Mouse (Mus musculus) heart, adult 9 months (tissue): ENCODE measurements around the gene Cldn24.
"Not testable (repeated sequence)": the region's sequence is repeated elsewhere in the genome, so short reads cannot be mapped to it uniquely, and the experiment has no call there.

Experiments
- DNase-seq, 2 experiments: peaks; one replicate each; pipeline ENCODE4 v3.0.0; 2022; ENCODE audit warnings: low spot score in 2 of 2

The Cldn24 gene

DNA sequence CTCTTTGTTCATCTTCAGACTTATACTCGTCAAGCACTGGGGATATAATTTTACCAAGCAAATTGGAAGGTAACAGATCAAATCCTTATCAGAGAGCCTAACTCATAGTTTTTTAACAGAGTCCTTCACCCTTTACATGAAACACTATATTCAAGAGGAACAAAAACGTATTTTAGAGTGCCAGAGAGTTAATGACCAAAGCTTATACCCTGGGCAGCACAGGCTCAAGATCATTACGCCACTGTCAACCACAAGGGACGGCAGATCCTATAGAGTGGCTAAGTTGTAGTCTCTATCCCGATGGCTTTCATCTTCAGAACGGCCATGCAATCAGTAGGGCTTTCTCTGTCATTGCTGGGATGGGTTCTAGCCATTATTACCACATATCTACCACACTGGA is at the start of gene Cldn24:
Gene Cldn24 (plus strand): TSS at position 301 of the 400 bp plus-strand sequence.
- no peak for DNase-seq

DNA sequence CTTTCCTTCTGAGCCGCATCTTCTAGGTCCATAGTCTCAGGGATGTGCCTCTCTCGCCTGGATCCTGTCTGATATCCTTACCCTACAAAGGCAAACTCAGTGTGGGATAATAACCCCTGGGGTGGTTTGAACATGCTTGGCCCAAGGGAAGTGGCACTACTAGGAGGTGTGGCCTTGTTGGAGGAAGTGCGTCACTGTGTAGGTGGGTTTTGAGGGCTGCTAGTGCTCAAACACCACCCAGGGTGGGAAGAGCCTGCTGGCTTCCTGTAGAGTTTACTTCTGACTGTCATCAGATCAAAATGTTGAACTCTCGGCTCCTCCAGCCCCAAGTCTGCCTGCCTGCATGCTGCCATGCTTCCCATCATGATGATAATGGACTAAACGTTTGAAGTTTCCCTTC is 49.0 kb upstream of the Cldn24 start:
- DNase-seq, result no peak

DNA sequence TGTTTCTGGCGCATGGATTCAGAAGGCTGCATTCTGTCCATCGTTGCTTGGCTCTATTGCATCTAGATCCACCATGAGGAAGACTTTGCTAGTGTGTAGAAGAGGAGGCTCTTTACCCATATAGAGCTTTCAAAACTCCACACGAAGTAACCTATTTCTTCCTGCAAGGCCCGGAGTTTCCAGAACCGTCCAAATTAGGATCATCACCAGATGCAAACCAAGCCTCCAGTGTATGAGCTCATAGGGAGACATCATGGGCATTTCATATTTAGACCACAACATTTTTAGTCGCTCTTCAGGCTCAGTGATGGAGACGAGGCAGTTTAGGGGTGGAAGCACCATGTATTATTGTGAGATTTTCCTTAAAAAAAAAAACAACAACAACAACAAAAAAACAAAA is 44.5 kb upstream of the Cldn24 start:
- no peak for DNase-seq

DNA sequence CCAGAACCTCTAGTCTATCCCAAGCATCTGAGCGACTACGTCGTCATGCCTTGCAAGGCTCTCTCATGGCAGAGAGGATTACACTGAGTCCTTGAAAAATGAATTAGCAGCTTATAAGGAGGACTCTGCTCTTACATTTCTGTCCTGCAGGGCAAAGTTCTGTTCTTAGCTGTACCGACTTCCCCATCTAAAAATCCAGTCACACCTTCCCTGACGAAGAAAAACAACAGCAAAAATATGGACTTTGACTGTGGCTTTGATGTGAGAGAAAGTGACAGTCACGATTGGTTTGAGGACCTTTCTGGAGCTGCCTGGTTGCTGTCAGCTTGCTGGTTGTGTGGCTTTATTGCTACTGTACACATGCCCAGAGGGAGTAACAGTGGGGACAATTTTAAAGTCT is 42.4 kb upstream of the Cldn24 start:
- no peak for DNase-seq

DNA sequence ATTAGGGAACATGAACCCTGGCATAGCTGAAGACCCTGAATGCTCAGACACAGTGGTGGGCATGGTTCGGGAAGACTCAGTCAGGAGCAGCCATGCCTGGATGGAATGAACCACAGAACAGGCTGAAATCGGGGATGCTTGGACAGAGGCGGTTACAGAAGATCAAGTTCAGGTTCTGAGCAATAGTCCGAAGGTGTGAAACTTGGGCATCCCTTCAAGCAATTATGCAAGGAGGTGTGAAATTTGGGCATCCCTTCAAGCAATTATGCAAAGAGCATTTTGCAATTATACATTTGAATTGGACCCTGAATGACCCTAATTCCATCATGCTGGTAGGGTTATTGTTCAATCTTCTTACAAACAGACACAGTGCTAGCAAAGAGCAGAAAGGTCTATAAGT is 40.1 kb upstream of the Cldn24 start:
- DNase-seq, result no peak

DNA sequence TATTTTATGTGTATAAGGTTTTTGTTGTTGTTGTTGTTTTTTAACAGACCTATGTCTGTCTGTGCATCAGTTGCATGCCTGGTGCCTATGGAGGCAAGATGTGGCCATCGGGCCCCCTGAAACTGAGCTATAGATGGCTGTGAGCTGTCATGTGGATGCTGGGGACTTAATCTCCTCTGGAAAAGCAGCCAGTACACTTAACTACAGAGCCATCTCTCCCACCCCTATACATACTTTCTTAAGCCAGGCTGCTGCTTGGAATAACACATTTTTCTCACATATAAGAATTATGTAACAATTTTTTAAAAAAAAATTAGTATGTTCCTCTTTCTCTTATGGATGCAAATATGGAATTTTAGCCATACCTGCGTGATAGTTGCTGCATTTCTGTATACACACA is 38.4 kb upstream of the Cldn24 start:
- no peak for DNase-seq

DNA sequence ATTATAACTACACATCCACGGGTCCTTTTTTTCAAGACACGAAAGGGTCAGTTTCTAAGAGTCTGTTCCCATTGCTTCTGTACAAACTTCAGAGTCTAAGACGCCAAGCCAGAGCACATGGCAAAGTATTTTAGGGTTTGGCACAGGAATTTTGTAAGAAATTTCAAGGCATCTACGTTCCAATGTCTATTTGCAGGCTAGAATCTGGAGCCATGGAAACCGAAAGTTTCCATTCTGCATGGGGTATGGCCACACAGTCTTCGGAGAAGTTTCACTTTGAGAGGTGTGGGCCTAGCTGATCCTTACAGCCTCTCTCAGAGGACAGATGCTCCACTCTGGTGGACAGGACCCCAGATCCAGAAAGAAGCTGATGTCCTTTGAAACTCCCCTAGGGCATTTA is 38.0 kb upstream of the Cldn24 start:
- DNase-seq, result peak in 1 of 2 experiments; percentile 31

DNA sequence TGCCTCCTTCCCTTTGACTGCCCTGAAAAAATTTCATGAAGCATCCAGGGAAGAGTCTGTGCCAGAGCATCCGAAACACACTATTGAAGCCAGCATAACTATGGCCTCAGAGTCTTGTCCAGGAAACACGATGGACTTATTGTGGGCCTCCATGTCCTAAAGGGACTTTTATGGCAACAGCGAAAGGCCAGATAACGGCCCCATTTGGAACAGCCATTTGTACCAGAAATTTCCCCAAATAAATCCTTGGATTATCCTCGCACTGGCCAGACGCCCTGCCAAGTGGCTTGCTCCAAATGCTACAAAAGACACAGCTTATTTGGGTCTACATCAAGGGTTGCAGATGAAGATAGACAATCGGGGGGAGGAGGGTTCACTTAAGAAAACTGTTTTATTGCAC is 37.5 kb upstream of the Cldn24 start:
- DNase-seq, result peak; percentile 76 to 78

DNA sequence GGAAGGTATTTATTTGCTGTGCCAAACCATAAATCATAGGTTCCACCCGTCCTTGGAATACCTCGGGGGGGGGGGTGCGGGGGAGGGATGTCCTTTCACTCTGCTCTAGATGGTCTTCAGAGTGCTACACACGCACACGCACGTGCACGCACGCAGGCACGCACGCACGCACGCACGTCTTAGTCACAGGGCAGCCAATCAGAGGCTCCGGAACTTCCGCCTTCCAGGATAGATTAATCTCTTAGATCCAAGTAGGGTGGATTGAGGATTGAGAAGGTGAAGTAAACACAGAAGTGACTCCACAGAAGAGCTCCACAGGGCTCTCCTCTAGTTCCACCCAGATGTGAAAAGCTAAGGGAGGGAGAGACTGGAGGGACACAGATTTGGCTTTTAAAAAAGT is 35.6 kb upstream of the Cldn24 start:
- DNase-seq, result no peak

DNA sequence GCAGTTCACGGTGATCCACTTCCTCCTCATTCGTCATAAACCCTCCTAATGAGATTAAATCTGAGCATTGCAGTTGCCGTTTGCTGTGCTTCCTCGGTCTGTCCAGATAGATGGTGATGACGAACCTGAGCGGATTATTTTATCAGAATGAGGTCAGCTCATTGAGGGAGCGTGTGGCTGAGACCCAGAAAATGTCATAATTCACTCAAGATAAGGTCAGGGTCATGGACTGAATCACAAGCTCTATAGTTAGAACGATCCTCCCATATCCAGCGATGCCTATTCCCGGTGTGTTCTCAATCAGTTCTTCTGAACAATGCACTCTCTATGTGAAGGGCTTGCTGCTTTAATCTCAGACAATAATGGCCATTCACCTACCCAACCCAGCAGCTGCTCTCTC is 34.2 kb upstream of the Cldn24 start:
- peak; percentile 27 to 56 for DNase-seq

DNA sequence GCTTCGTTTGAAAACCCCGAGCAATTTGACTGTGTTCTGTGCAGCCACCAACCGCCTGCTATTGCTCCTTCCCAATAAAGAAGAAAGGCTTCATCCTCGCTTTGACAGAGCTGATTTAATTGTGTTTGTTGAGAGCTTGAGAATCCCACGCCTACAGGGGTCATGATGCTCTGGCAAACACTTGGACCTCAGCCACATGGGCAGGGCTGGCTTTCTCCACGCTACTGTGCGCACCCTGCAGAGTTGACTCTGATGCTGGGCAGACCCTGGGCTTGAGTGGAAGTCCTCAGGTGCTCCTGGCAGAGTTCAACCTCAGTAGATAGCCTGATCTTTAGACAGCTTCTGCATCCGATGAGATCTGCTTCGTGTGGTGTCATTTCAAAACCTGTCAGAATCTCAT is 30.0 kb upstream of the Cldn24 start:
- DNase-seq, result no peak

DNA sequence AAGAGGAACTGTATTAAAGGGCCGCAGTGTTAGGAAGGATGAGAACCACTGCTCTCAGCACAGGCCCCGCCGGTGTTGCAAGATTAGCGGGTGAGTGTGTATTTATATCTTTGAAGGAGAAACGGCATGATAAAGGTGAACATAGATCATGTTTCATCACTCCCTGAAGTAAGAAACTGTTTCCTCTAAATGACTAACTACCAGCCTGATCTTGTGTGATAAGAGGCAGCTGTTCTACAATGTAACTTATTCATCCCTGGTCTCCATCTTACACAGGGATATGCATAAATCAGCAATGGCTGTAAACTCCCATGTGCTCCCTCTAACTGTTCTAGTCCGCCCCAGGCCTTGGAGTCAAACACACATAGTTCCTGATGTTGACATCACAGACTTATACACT is 22.5 kb upstream of the Cldn24 start:
- no peak for DNase-seq

DNA sequence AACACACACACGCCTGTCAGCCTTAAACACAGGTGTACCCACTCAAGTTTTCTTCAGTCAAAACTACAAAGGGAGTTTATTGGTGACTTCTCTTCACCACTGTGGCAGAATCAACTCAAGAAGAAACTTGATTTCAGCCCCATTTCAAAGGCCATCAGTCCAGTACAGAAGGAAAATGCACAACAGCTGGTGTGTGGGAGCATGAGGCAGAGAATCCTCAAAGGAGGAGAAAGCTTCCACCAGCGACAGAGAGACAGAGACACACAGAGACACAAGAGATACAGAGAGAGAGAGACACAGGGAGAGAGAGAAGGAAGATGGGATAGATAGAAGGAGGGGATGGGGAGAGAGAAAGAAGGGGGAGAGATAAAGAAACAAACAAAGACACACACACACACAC is 19.6 kb upstream of the Cldn24 start:
- DNase-seq, result no peak

DNA sequence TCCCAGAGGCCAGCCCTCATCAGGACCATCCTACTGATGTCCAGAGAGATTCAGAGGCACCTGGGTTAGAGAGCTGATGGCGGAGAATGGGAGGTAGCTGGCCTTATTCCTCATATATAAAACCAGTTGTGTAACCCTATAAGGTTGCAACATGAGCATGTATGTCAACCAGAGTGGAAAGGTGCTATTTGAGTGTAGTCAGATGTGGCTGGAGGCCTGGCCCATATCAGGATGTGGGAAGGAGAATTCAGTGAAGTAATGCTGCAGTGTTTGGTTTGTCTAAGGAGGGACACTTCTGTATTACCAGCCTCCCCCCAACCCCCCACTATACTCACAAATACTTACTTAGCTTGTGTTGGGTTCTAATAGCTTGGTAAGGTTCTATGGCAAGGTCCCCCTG is 17.7 kb upstream of the Cldn24 start:
- no peak for DNase-seq

DNA sequence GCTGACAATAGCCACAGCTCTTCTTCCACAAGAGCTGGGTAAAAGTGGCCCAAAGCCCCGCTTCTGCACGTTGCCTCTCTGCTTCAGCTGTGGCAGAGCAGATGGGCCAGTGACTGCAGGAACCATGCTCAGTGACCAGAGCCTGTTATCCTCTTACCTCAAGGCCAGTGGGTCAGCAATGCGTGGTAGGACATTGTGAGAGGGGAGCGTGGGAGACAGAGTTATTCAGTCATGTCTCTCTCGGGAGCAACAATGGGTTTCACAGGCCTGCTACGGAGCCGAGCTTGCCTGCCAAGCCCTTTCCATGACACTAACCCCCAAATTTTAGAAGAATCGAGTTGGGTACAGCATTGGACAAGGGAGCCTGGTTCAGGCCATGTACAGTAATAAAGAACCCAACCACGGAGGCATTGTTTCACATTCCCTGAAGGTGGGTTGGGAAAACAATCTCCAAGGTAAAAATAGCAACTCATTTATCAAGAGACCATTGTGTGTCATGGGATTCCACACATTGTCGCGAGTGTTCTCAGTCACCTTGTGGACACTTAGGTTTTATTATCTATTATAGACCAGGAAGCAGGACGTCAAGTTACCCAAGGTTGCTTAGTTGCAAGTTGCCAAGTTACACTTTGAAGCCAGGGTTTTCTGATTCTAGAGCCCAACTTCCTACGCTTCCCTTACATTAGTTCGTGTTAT is 11.8 kb upstream of the Cldn24 start:
- no peak for DNase-seq

DNA sequence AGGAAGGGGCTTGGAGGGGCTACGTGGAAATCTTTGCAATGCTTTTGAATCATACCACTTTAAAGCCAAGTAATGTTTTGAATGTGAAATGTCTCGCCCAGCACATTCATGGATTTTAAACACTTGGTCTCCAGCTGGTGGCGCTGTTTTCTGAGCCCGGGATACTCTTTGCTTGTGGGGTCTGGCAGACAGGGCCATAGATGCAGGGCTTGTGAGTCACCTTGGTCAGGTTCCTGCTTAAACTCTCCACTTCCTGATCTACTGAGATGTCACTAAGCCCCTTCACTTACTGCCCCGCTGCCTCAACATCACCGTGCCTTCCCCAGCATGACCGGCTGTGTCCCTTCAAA is 11.3 kb upstream of the Cldn24 start:
- no peak for DNase-seq

DNA sequence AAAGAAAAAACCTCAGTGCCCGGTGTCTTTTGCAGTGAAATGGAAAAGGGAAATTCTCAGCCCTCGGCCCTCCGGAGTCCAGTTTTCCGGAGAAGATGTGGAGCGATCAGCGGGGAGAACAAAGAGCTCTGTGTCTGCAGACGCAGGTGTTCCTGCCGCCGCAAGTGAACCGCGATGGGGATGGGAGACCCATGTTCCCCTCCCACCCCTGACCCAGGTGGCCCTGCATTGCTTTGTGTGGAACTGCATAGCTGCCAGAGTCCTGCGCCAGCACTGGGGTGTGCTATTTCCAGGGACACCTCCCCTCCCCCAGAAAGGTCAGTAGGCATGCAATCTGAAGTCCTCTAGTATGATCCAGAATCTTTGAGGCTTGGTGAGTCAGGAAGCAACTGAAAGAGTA is 10.7 kb upstream of the Cldn24 start:
- DNase-seq, result no peak

DNA sequence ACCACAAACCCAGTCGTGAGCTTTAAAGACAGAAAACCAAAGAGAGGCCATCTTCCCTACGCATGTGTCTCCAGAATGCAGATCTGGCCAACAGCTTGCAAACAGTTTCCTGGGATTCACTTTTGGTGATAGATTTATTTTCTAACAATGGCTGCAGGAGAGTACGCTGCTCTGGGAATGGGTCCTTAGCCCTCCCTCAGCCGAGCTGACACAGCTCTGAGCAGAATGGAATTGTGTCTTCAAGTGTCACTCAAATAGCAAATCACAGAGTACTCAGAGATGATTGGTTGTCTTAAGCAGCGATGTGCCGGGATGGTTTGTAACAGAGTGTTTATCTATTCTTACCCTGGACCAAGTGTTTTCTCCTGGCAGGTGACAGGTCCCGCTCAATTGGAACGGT is 2.9 kb upstream of the Cldn24 start:
- no peak for DNase-seq

DNA sequence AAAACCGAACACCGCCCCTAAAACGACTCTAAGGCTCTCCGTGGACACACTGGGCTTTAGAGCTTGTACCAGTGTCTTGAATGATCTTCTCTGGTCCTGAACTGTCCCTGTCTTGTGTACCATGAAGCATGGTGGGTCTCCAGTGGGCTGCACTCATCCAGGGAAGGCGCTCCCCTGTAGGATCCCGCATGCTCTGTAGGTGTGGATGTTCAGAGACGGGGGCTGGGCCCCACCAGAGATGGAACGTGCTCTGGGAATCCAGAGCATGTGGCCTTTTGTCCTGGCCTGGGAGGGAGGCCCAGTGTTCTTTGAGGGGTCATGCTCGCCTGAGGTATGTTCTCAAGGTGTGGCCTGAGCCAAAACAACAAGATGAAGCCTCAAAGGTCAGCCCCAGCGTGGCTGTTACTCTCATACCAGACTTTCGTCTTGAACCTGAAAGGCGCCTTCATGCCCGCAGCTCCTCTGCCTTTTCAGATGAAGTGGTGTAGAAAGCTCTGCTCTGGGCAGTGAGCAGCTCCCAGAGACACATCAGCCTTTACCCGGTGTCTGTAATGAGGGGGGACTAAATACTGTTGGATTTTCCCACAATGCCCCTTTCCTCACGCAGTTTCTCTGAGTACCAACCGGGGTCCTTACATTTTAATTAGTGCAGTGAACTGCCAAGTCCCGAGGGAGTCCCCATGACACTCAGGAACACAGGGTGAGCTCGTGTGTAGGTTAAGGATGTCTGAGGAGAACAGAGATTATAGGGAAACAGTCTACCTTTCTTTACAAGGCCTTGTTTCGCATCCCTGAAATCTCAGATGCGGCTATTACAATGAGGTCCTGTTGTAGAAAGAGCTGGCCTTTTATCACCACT is 800 bp upstream of the Cldn24 start:
- DNase-seq, result no peak

DNA sequence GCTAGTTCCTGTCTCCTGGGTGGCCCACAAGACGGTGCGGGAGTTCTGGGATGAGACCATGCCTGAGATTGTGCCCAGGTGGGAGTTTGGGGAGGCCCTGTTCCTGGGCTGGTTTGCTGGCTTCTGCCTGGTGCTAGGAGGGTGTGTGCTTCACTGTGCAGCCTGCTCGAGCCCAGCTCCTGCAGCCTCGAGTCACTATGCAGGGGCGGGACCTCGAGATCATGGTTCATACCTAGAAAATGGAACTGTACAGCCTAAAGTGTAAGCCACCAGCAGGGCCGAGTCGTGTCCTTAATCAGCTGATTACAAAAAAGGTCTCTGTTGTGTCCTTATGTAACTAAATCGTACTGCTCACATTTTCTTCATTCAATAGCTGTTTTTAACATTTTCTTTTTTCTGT is 598 bp downstream of the Cldn24 start:
- DNase-seq, result not testable (repeated sequence)

DNA sequence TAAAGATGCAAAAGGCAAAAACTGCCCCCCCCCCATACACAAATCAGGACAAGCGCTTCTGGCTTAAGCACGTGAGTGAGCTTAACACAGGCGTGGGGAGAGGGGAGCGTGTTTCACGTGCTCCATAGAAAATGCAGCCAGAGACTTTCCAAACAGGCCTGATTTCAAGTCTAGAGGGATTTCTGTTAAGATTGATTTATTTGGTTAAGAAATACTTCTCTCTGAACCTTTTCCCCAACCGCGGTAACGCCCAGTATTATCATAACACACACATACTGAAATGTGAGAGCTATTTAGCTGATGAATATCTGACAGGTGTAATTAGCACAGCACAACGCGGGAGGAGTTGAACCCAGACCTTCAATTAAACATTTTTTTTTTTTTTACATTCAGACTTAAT is 1.8 kb downstream of the Cldn24 start:
- no peak for DNase-seq

DNA sequence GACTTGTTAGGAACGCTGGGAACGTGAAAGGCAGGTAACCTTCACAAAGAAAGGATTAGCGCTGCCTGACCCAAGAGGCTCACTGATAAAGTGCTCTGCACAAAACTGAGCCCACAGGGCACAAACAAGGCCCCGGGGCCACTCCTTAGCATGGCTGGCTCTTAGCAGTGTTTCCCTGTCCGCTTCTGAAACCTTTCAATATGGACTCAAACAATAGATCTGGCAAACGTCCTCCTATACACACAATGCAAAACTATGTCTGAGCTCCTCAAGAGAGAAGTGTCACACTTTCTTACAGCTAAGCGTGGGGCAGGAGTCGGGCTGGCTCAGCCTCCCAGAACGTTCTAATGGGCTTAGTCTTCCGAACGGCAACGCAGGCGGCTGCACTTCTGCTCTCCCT is 2.2 kb downstream of the Cldn24 start, which contains the start of gene Cldn22:
Gene Cldn22 (plus strand): TSS at position 301 of the 400 bp plus-strand sequence.
- DNase-seq, result no peak

DNA sequence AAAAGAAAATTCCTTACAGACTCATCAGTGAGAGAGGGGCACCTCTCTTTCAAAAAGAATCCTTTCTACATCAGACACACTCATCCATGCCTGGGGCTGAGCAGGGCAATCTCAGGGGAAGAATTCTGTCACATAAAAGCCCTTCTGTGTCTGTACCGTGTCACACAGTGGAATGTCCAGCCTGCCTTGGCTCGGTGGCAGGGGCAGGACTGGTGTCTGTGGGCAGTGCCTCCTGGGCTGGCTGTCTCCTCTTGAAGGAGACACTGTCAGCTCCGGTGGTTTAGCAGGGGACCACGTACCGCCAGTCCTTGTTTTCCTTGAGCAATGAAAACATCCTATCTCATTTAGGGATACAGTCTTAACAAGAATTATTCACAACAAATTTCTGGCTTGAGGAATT is 3.7 kb downstream of the Cldn24 start:
- DNase-seq, result no peak
